Mouse (Mus musculus) midbrain, postnatal 0 days (tissue): ENCODE results near the gene Prkd2. TPM values are rescaled to one million over a fixed set of nuclear protein-coding genes. Genes with fewer than 3 reads are reported as not detected.

Source experiments
- ATAC-seq: fragments of 200-750 bp; cut with Nextera tagmentation; 2 replicates; pipeline ENCODE4 v1.8.0; 2017; ENCODE audit warnings: moderate number of reproducible peaks, mild to moderate bottlenecking, moderate TSS enrichment, moderate library complexity; ENCODE audit not compliant: low FRiP score
- DNase-seq: peaks from one replicate; pipeline ENCODE4 v3.0.0-alpha.2; 2015; ENCODE audit warnings: low spot score
- H3K27ac ChIP-seq: fragments of 300-500 bp; sonication (generic); 2 replicates; pipeline ENCODE4 v1.5.1; 2014; ENCODE audit warnings: low read depth, mild to moderate bottlenecking, low read length, mixed read lengths
- H3K27me3 ChIP-seq: fragments of 300-500 bp; sonication (generic); 2 replicates; pipeline ENCODE4 v1.6.1; 2014; ENCODE audit warnings: low read length, control low read depth, mixed read lengths; ENCODE audit not compliant: insufficient read depth
- H3K36me3 ChIP-seq: fragments of 300-500 bp; sonication (generic); 2 replicates; pipeline ENCODE4 v1.6.1; 2014; ENCODE audit warnings: low read length, control low read depth, mixed read lengths; ENCODE audit not compliant: insufficient read depth
- H3K4me1 ChIP-seq: fragments of 300-500 bp; sonication (generic); 2 replicates; pipeline ENCODE4 v1.6.1; 2014; ENCODE audit warnings: mild to moderate bottlenecking, control low read depth, antibody characterized with exemption, low read length, mixed read lengths; ENCODE audit not compliant: insufficient read depth
- H3K4me2 ChIP-seq: fragments of 300-500 bp; sonication (generic); 2 replicates; pipeline ENCODE4 v1.6.1; 2014; ENCODE audit warnings: low read depth, mild to moderate bottlenecking, low read length, mixed read lengths; ENCODE audit not compliant: poor library complexity, severe bottlenecking
- H3K4me3 ChIP-seq: fragments of 300-500 bp; sonication (generic); 2 replicates; pipeline ENCODE4 v1.5.1; 2014; ENCODE audit warnings: low read depth, mild to moderate bottlenecking, low read length, moderate library complexity
- H3K9ac ChIP-seq: fragments of 300-500 bp; sonication (generic); replicated peaks from 2 replicates; pipeline ENCODE4 v1.6.1; 2014; ENCODE audit warnings: mild to moderate bottlenecking, low read length, moderate library complexity, mixed read lengths; ENCODE audit not compliant: poor library complexity, severe bottlenecking
- H3K9me3 ChIP-seq: fragments of 300-500 bp; sonication (generic); 2 replicates; pipeline ENCODE4 v1.6.1; 2016; ENCODE audit warnings: low read length, control low read depth
- CTCF ChIP-seq: IDR thresholded peaks from 2 replicates; pipeline ENCODE4 v1.5.1; 2016; ENCODE audit warnings: antibody characterized with exemption, mild to moderate bottlenecking
- WGBS: fragments of 180-500 bp; shearing (Covaris S2); extraction: QIAGEN DNeasy Blood & Tissue Kit; methylation state at CpG from one replicate; pipeline ENCODE4 v1.1.7; 2014; 5-methylcytosine and 5-hydroxymethylcytosine counted together
- polyA plus RNA-seq: library from polyadenylated mRNA; unstranded; fragments of >200 nt; fragmentation: Nextera tagmentation; extraction: Ambion mirVana; gene quantifications from 2 replicates; pipeline ENCODE4 v1.2.1, GENCODE M21; 2015
- total RNA-seq: library from RNA; depleted of rRNA; stranded (reverse); fragments of >200 nt; gene quantifications from 2 replicates; pipeline ENCODE4 v1.2.3, GENCODE M21; 2014; rRNA removed

The Prkd2 gene
- total and polyA plus RNA-seq, 2 experiments from 2014 or later: 3.2 to 3.9 TPM

DNA sequence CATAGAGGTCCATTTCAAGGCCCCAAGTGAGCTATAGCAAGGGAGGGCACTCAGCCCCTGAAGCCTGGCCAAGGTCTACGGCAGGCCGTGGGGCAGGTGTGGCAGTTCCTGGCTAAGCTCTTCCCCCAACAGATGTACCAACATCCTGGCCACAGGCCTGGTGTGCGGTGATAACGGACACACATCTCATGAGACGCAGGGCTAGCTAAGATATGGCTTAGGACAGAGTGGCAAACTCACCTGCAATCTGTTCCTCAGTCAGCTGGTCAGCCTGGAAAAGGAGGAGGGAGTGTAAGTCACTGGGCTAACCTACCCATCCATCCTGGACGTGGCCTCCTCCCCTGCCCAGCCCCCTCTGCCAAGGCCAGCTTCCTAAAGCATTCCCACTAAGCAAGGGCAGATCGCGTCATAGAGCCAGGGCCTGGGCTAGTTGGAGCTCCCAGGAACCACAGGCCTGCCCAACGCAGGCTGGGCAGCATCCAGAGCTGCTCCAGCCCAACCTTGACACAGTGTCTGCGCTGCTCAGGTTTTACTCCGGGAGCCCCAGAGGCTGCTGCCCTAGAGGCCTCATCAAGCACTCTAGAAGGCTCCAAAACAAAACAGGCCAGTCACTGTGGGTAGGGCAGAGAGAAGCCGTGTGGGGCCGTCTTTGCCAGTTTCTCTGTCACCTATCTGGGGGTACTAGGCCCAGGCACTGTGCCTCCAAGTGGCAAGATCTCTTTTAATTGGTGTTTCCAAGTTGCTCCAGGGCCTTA lies 76.9 kb downstream of the Prkd2 start:
- H3K36me3 ChIP-seq: peaks cover 43% of the 10 kb centered on the region
- DNase-seq (no peak), ATAC-seq (no peak)
- no peaks in the 10 kb centered on the region for H3K9me3 ChIP-seq
- peak overlapping the region; percentile 95 for H3K4me2 ChIP-seq
- H3K27me3 ChIP-seq: no peaks in the 10 kb centered on the region
- no peak for TF ChIP-seq CTCF
- 67% methylated on average over 13 of the region's 13 CpGs for WGBS
- H3K4me1 ChIP-seq: peaks cover 9% of the 10 kb centered on the region; the same call in 1 of the 2 replicates
- H3K9ac ChIP-seq: peak overlapping the region; percentile 6; the same call in 1 of the 2 replicates
- H3K27ac ChIP-seq: no peak overlapping the region
- peak overlapping the region; percentile 9; the same call in 1 of the 2 replicates for H3K4me3 ChIP-seq

Other genes with a start within 250 kb of the Prkd2 start
- gene Arhgap35, start 227.9 kb upstream of the Prkd2 start, total RNA-seq: 157 and 177 TPM in 2 replicates
- 25.3 and 26.9 TPM in 2 replicates for gene Arhgap35, start 227.9 kb upstream of the Prkd2 start, polyA plus RNA-seq
- gene Ceacam15, start 167.2 kb upstream of the Prkd2 start, total RNA-seq: not detected in 2 replicates
- not detected in 2 replicates for gene Ceacam15, start 167.2 kb upstream of the Prkd2 start, polyA plus RNA-seq
- not detected in 2 replicates for gene Ceacam9, start 121.0 kb upstream of the Prkd2 start, total RNA-seq
- 0.21 and 0.39 TPM in 2 replicates for gene Ceacam9, start 121.0 kb upstream of the Prkd2 start, polyA plus RNA-seq
- 516 and 573 TPM in 2 replicates for gene Ap2s1, start 104.5 kb upstream of the Prkd2 start, total RNA-seq
- 556 and 589 TPM in 2 replicates for gene Ap2s1, start 104.5 kb upstream of the Prkd2 start, polyA plus RNA-seq
- 15.2 and 20.1 TPM in 2 replicates for gene Slc1a5, start 61.6 kb upstream of the Prkd2 start, total RNA-seq
- 8.9 and 9.2 TPM in 2 replicates for gene Slc1a5, start 61.6 kb upstream of the Prkd2 start, polyA plus RNA-seq
- 252 and 291 TPM in 2 replicates for gene Strn4, start 27.0 kb upstream of the Prkd2 start, total RNA-seq
- gene Strn4, start 27.0 kb upstream of the Prkd2 start, polyA plus RNA-seq: 156 and 165 TPM in 2 replicates
- gene Fkrp, start 26.2 kb upstream of the Prkd2 start, total RNA-seq: 81.4 and 85.9 TPM in 2 replicates
- 50.0 and 53.5 TPM in 2 replicates for gene Fkrp, start 26.2 kb upstream of the Prkd2 start, polyA plus RNA-seq
- gene Dact3, start 32.4 kb downstream of the Prkd2 start, total RNA-seq: 86.0 and 107 TPM in 2 replicates
- gene Dact3, start 32.4 kb downstream of the Prkd2 start, polyA plus RNA-seq: 7.5 and 7.7 TPM in 2 replicates
- gene Gng8, start 48.9 kb downstream of the Prkd2 start, total RNA-seq: 1.9 and 5.2 TPM in 2 replicates
- gene Gng8, start 48.9 kb downstream of the Prkd2 start, polyA plus RNA-seq: 12.3 and 15.9 TPM in 2 replicates
- gene Ptgir, start 63.6 kb downstream of the Prkd2 start, total RNA-seq: 0.11 and 0.14 TPM in 2 replicates
- gene Ptgir, start 63.6 kb downstream of the Prkd2 start, polyA plus RNA-seq: 0.11 TPM in 1 of 2 replicates, not detected in the other
- gene Calm3, start 81.2 kb downstream of the Prkd2 start, total RNA-seq: 1,835 and 1,985 TPM in 2 replicates
- 467 and 471 TPM in 2 replicates for gene Calm3, start 81.2 kb downstream of the Prkd2 start, polyA plus RNA-seq
- gene Pnmal2, start 101.8 kb downstream of the Prkd2 start, total RNA-seq: 155 and 174 TPM in 2 replicates
- 180 and 187 TPM in 2 replicates for gene Pnmal2, start 101.8 kb downstream of the Prkd2 start, polyA plus RNA-seq
- 41.2 and 54.0 TPM in 2 replicates for gene Pnmal1, start 116.8 kb downstream of the Prkd2 start, total RNA-seq
- gene Pnmal1, start 116.8 kb downstream of the Prkd2 start, polyA plus RNA-seq: 64.8 and 65.2 TPM in 2 replicates
- gene Gm42372, start 140.2 kb downstream of the Prkd2 start, total RNA-seq: 48.8 and 49.0 TPM in 2 replicates
- 9.0 and 9.2 TPM in 2 replicates for gene Gm42372, start 140.2 kb downstream of the Prkd2 start, polyA plus RNA-seq
- gene Ccdc8, start 149.8 kb downstream of the Prkd2 start, total RNA-seq: 5.5 and 5.8 TPM in 2 replicates
- gene Ccdc8, start 149.8 kb downstream of the Prkd2 start, polyA plus RNA-seq: 2.0 and 2.5 TPM in 2 replicates
- gene Ppp5c, start 185.0 kb downstream of the Prkd2 start, total RNA-seq: 56.4 and 61.0 TPM in 2 replicates
- gene Ppp5c, start 185.0 kb downstream of the Prkd2 start, polyA plus RNA-seq: 144 and 145 TPM in 2 replicates
- gene Hif3a, start 219.5 kb downstream of the Prkd2 start, total RNA-seq: 13.6 and 16.9 TPM in 2 replicates
- 2.0 and 2.7 TPM in 2 replicates for gene Hif3a, start 219.5 kb downstream of the Prkd2 start, polyA plus RNA-seq
- gene Psg16, start 231.1 kb downstream of the Prkd2 start, total RNA-seq: 3.9 and 5.1 TPM in 2 replicates
- 6.8 and 7.6 TPM in 2 replicates for gene Psg16, start 231.1 kb downstream of the Prkd2 start, polyA plus RNA-seq